Mouse (Mus musculus) CD8-positive naive resting alpha-beta T cell, adult 2 months (primary cell): Measurements from ENCODE around the gene Hspb9.

Experiments
- DNase-seq, 2 experiments: peaks; one replicate each; pipeline ENCODE4 v3.0.0; 2022; ENCODE audit warnings: low read depth in 2 of 2, low spot score in 2 of 2

Hspb9 gene

DNA sequence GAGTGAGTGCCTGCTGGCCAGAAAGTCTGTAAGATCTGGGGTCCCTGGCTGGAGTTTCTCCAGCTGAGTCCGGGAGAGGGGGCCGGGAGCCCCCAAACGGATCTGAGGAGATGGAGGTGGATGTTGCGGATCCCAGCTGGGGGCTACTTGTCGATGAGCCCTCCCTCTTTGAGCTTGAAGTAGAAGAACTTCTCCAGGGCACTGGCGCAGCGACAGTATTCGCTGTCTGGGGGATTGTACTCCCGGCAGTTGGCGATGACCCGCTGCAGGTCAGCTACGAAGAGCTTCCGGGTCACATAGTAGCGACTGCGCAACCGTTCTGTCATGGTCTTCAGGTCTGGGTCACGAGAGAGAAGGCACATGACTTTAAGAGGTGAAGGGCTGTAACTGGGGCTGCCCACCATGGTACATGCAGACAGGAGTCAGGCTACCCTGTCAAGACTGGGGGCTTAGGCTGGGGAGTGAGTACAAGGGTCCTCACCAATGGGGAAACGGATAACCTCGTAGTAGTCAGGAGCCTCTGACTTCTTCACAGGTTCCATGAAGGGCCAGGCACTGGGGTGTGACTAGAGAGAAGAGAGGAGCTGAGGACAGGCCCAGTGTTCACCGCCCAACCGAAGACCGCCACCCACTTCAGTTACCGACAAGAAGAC, 8.4 kb upstream of the Hspb9 start:
- no peak for DNase-seq

DNA sequence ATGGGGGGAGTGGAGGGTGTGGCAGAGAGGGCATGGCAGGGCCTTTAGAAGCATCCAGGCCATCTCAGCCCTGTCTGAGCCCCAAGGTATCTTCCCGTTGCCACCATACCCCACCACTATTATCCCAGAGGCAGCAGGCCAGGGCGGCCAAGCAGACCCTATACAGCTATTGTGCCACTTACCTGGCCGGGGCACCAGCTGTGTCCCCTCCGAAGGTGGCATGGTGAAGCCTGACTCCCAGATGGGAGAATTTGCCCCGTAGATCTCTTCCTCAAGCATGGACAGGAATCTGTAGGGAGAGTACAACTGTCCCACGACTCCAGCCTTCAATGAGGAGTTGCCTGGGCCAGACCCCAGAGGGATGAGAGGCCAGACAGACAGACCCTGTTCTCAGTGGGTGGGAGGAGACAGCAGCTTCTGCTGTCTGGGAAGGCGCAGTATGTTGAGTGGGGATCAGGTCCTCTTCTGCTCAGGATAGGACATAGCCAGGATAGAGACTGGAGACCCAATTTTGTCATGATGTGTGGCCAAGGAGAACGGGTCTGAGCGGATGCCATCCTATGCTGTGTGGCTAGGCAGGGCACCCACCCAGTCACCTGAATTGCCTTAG, 4.3 kb upstream of the Hspb9 start:
- DNase-seq: no peak

GRCm38 (mm10) chr11:100710528-100710927, 3.1 kb upstream of the Hspb9 start:
- no peak for DNase-seq

GRCm38 (mm10) chr11:100710977-100711376, 2.7 kb upstream of the Hspb9 start:
- no peak for DNase-seq

GRCm38 (mm10) chr11:100711783-100712615, 1.7 kb upstream of the Hspb9 start, which contains the start of gene Kat2a:
Kat2a (minus strand) TSS chr11:100712465.
- no peak for DNase-seq

DNA sequence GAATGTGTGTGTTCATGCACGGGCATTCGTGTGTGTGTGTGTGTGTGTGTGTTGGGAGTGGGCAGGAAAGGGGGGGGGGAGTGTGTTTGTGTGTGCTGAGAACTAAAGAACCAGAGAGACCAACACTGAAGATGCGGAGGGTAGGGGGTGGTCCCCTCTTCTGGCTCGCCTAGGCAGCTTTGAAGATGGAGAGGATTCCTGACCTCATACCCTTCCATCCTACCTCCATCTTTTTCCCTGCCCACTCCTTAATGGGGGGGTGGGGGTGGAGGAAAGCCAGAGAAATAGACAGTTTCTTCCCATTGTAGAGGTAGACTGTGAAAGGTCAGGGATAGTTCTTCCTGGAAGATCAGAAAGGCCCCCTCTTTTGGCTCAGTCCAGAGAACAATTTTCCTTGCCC, 476 bp upstream of the Hspb9 start:
- no peak for DNase-seq

DNA sequence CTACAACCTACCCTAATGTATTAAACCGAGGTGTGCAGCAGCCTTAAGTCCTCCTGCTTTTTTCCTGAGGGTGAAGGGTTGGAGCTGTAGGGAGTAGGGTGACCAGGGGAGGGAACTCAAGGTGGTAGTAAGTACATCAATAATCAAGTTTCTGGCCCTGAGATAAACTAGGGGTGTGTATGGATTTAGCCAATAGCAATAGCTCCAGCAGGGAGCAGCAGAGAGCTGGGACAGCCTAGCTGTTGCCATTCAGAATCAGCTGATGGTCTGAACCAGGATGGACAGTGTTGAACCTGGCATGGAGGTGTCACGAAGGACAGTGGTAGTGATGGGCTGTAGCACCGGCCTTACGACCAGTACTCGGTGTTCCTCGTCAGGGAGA, 875 bp downstream of the Hspb9 start:
- DNase-seq: peak in 1 of 2 experiments; percentile 58

DNA sequence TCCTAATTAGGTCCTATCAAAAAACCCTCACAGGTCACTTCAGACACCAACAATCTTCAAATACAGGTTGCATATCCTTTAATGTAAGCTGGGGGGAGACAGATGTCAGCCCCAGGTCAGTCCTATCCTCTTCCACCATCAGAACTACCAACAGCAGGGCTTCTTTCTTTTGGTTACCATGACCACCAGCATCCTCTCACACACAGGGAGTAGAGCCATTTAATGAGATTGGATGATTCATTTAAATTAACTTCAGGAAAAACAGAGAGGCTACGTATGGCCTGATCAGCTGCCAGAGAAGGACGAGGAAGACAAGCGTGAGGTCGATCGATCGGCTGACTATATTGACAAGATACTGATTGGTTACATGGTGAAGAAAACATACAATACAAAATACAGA, 1.3 kb downstream of the Hspb9 start:
- no peak for DNase-seq

DNA sequence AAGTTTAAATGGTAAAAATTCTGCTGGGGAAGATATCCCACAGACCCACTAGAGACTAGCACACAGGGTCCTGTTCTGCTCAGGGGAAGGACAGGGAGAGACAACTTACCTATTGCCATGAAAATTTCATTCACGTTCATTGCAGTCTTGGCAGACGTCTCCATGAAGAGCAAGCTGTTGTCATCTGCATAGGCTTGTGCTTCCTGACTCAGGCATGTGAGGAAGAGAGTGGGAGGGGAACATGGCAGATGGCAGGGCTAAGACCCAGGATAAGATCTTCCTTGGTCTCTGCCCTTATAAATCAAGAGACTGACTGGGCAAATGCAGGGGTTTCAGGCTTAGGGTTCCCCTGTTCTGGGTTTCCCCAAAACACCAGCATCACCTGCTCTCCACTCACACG, 3.0 kb downstream of the Hspb9 start:
- no peak for DNase-seq

DNA sequence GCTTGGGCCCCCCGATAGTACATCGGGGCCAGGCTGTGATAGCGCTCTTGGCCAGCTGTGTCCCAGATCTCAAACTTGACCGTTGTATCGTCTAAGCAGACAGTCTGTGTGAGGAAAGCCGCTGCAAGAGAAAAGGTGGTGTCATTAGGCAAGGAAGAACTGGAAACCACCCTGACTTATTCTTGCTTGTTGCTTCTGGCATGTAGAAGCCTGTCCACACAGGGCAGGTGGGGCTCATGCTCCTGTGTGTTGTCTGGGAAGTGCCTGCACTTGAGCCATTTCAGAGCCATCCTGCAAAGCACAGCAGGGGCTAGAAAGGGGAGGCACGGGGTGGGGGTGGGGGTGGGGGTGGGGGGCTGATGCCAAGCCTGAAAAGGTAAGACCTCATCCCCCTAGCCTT, 4.8 kb downstream of the Hspb9 start:
- no peak for DNase-seq

DNA sequence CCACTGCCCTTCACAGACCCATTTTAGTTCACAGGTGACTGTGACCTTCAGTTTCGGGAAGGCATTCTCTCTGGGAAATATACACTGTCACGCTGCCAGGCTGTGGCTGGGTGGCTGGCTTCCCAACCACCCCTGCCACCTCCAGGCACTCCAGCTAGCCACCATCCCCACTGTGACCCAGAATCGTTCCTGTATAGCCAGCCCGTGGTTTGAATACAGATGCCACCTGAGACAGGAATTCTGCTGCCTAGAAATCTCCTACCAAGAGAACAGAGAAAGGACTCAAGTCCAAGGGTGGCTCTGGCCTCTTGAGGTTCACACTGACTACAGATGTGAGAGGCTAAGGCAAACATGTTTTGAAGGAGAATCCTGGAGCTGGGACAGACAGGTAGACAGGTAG, 5.2 kb downstream of the Hspb9 start:
- no peak for DNase-seq

DNA sequence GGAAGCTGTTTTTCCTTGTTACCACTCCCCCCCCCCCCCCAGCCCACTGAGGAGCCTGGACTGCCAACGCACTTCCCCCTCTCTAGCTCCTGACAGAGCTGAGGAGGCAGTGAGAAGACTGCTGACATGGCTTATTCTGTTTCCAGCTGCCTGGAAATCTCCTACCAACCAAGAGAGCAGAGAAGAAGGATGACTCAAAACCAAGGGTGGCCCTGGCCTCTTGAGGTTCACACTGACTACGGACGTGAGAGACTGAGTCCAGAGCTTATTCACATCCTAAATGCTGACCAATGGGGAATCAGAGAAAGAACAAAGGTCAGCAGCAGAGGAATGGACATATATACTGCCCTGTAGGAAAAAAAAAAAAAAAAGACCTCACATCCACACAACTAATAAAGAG, 5.7 kb downstream of the Hspb9 start:
- DNase-seq: no peak

- no peak for DNase-seq
Measured at GRCm38 (mm10) chr11:100719893-100720292, 6.2 kb downstream of the Hspb9 start.

DNA sequence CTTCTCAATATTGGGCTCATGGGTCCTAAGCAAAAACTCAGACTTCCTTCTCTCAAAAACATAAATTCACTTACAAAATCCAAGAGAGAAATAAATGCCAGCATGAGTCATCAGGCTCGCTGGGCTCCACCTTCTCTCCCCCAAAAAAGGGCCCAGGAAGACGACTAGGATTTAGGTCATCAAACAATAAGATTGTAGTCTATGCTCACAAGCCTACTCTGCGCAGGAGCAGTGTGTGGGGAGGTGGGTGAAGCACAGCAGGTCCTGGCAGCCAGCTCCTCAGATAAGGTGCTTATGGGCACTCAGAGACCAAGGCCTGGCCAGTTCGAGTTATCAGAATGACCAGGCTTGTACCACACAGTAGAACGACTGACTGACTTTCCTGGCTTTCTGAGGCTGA, 6.7 kb downstream of the Hspb9 start:
- DNase-seq: no peak

DNA sequence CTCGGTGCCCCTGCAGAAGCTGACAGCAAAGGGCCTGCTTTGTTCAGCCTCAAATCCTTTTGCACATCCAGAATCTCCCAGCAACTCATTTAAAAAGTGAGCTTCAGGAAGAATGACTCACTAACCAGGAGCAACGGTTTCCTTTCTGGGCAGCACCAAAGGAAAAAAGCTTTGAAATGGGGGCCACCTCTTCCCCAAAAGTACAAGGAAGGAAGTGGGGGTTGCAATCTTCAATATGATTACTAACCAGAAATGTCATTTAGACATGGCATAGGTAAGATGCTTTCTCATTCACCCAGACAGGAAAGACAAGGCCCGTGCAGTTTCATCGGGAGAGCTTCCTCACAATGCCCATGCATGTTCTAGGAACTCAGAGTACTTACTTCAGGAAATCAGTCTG, 7.6 kb downstream of the Hspb9 start:
- DNase-seq: no peak

- no peak for DNase-seq
Measured at GRCm38 (mm10) chr11:100721776-100722492, 8.3 kb downstream of the Hspb9 start.

DNA sequence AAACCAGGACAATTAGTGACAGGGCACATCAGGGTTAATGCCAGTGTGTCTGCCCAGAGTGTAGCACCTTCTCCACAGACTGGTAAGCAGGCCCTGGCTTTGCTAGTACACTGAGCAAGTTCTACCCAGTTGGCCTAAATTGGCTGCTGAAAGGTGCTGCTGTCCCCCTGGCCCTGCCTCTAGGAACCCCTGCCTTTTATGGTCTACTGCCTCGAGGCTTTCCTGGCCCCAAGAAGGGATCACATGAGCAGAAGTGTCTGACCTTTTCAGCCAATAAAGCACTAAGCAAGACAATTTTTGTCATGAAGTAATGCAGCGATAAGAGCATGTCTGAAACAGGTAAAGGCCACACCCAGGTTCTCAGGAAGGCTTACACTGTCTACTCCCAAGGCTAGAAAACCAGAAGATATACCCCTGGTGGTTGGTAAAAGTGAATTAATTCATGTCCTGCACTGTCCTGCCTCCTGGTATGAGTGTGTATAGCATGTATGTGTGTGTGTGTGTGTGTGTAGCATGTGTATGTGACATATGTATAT, 8.9 kb downstream of the Hspb9 start:
- DNase-seq: no peak

GRCm38 (mm10) chr11:100724919-100725512, 11.4 kb downstream of the Hspb9 start:
- no peak for DNase-seq

DNA sequence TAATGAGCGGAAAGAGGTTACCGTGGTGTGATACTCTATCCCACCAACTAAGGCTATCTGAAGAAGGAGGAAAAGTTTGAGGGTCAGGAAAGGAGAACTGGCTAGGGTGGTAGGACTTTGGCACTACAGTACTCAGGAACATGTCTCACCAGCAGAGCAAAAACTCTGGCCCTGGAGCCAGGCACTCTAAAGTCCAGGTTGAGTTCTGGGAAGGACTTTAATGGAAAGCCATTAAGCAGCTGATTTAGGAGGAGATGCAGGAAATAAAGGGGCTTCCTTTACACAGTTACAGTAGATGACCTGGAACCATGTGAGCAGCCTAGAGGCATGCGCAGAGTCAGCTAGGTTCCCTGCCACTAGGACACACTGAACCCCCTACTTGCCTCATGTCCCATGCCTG, 13.6 kb downstream of the Hspb9 start:
- no peak for DNase-seq

DNA sequence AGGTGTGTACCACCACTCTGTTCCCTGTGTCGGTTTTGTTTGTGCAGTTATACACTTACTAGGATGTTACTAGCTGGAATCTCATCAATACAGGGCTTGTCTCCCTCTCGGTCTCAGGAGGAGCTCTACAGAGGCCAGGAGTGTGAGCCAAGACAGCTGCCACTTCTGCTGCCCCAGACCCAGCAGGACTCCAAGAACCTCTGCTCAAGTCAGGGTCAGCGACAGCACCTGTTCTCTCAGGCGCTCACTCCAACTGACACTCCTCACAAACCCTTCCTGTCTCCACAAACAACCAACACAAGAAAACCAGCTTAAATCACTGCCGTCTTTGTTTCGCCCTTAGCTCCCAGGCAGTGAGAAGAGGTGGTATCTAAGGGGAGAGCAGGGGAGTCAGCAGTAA, 15.0 kb downstream of the Hspb9 start:
- DNase-seq: no peak

DNA sequence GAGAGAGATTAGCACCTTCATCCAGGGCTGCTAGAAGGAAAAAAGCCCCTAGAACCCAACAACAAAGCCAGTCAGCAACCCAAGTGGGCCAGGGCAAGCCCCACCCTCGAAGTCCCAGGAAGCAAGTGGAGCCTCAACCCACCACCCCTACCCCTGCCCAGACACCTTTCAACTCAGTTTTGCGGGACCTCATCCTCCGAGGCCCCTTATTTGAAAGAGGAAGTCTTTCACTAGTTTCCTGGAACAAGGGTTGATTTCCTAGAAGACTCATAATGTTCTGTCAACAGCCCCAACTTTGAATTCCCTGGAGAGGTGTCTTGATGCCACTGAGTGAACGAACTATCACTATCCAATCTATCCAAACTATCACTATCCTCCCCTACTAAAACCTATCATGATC, 16.3 kb downstream of the Hspb9 start:
- DNase-seq: no peak
